Mouse (Mus musculus) retina, postnatal 1 day (tissue): ENCODE measurements at regions not wholly inside any gene's neighbourhood (a gene's known extent, or its start where the extent isn't known, plus 50 kb on each side); places are given as distances from the start of the nearest gene placed in this dataset.

ENCODE experiments used
- DNase-seq: peaks from one replicate; pipeline ENCODE4 v3.0.0-alpha.2; 2012

- no peak for DNase-seq
These were observed 156.3 kb downstream of the Grm4 start for GRCm38 (mm10) chr17:27364899-27365298.

- no peak for DNase-seq
These were observed 156.9 kb downstream of the Grm4 start for GRCm38 (mm10) chr17:27364338-27364737.

- no peak for DNase-seq
These were observed 157.3 kb downstream of the Grm4 start for GRCm38 (mm10) chr17:27363911-27364310.

DNA sequence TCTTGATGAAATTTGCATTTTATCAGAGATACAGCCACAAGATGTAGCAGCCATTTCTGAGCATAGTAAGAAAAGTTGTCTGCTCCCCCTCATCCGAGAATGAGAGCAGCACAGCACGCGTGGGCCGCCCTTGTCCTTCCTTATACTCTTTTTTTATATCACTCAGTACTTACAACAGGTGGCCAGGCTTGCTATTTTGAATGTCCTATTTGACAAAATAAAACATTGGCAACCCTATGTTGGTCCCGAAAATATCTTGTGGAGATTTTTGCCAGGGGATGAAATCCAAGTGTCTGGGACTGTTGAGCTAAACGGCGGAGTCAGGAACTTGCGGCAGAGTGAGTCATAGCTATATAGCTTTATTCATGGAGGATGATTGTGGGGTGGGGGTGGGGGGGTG lies 158.0 kb upstream of the Lemd2 start:
- DNase-seq, result no peak

DNA sequence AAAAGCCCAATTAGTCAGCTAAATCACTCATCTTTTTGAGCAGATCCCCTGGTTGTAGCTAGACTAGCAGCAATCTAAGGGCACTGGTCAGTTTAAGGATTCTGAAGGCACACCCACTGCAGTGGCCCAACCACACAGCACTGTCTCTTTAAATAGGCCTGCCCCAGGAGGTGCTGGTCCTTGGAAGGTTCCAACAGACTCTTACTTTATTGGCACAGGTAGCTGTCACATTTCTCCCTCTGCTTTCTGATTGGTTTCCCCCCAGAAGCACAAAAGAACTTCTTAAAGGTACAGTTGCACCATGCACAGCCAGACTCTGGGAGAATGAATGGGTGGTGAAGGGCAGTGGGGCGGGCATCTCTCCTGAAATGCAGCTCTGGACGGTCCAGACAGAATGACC lies 157.1 kb upstream of the Lemd2 start:
- peak; percentile 91 for DNase-seq

GRCm38 (mm10) chr17:27356862-27357261 lies 152.6 kb upstream of the Lemd2 start:
- no peak for DNase-seq

GRCm38 (mm10) chr17:27355717-27356116 lies 151.4 kb upstream of the Lemd2 start:
- peak; percentile 58 for DNase-seq

DNA sequence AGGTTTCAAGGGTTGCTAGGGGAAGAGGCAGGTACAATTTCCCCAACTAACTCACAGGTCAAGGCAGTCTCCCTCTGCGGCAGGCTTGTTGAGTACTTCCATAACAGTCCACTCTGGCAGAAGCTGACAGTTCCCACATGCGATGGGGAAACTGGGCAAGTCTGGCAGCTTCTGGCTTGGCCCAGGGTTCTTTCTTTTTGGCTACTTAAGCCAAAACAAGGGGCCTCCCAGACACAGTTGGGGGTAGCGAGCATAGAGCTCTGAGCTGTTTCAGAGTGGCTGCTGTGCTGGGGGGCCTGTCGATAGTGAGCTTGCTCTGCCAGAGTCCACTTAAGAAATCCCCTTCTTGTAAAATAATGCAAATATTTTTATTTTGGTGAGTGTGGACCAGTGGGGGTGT lies 150.8 kb upstream of the Lemd2 start:
- no peak for DNase-seq

DNA sequence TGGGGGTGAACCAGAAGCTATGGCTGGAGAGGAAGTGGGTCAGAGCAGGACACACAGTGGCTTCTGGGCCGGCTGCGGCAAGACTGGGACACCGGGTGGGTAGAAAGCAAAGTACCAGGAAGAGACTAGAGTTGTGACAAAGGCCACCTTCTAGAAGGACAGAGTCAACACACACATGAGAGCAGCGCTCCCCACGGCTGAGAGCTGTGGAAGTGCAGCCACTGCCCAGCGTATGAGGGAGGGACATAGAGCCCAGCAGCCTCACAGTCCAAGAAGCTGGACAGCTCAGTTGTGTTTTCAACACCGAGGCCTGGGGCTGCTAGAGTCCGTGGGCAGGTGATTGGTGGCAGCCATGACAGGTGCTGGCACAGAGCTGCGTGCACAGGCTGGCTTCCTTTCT lies 145.6 kb upstream of the Lemd2 start:
- DNase-seq, result no peak

- no peak for DNase-seq
These were observed 145.2 kb upstream of the Lemd2 start for GRCm38 (mm10) chr17:27349432-27349831.

DNA sequence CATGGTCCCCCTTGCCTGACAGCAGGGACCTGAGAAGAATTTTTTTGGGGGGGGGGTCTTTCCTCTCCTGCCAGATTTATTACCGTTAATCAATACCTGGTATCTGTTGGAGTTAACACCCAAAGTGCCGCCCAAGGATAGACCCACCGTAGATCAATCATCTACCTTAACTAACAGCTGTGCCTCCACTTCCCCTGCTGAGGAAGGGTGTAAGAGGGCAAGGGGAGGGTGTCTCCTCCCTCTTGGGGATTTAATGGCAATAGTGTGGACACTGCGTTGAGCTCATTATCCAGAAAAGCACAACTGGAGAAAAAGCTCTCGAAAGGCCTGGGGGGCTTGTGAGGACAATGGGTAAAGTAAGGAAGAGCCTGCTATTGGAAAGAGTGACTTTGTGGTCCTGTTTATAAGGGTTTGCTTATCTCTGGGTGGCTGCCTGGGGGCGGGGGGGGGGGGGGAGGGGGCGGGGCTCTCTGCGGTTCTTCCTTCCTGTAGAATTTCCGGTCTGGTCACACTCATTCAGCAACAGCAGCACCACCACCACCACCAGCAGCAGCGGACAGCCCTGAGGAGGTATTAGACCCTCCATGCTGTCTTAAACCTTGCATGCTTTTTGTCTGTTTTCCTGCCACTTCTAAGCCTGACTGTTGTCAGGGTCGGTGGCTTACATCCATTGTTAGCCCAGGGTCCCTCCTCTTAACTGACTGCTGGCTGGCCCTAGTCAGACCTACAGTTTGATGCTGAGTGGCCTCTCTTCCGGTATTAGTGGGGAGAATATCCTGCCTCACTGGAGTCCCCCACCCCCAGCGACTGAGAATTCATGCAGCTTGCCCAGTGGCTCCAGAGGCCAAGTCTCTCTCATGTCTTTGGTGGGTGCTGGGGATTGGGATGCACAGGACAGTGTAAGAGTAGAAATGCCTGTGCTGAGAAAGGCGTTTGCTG lies 138.0 kb upstream of the Lemd2 start:
- DNase-seq, result no peak

- no peak for DNase-seq
These were observed 135.6 kb upstream of the Lemd2 start for GRCm38 (mm10) chr17:27339823-27340222.

- peak; percentile 93 for DNase-seq
These were observed 135.0 kb upstream of the Lemd2 start for GRCm38 (mm10) chr17:27339261-27339660.

DNA sequence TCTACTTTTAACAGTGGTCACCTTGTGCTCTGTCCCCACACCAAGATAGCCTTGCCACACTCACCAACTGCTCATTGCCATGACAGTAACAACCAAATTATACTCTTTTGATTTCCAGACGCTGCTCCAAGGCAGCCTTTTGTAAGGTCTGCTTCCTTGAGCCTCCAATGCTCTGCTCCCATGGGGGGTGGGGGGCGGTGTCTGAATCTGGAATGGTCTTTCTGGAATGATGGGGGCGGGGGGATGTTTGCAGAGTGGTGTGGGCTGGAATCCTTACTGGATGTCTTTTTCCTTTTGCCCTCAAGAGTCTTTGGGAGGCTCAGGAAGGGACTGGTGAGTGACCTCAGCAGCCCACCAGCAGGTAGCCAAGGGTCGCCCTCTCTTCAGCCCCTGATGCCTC lies 131.4 kb upstream of the Lemd2 start:
- DNase-seq, result no peak

DNA sequence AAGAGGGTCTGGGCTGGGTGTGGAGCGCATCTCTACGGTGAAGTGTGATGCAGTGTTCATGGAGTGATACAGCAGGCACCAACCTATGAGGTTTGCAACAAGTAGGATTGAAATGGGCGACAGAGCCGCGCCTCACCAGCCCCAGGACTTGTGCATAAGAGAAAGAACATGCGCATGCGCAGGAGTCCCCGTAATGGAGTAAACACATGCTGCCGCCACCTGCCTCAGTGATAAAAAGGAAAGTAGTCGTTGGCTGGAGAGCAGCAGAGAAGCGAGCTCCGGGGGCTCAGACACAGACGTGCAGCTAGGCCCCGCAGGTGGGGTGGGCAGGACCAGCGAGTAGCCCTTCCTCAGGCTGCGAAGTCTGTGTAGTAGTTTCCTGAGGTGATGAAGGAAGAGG lies 129.3 kb upstream of the Lemd2 start:
- no peak for DNase-seq

- DNase-seq, result peak; percentile 60
These were observed 128.9 kb upstream of the Lemd2 start for GRCm38 (mm10) chr17:27333141-27333540.

GRCm38 (mm10) chr17:27332076-27332475 lies 127.8 kb upstream of the Lemd2 start:
- DNase-seq, result no peak

GRCm38 (mm10) chr17:27331630-27332029 lies 127.4 kb upstream of the Lemd2 start:
- no peak for DNase-seq

GRCm38 (mm10) chr17:27329791-27330190 lies 125.5 kb upstream of the Lemd2 start:
- DNase-seq, result peak; percentile 76

- DNase-seq, result no peak
These were observed 124.9 kb upstream of the Lemd2 start for GRCm38 (mm10) chr17:27329183-27329582.

DNA sequence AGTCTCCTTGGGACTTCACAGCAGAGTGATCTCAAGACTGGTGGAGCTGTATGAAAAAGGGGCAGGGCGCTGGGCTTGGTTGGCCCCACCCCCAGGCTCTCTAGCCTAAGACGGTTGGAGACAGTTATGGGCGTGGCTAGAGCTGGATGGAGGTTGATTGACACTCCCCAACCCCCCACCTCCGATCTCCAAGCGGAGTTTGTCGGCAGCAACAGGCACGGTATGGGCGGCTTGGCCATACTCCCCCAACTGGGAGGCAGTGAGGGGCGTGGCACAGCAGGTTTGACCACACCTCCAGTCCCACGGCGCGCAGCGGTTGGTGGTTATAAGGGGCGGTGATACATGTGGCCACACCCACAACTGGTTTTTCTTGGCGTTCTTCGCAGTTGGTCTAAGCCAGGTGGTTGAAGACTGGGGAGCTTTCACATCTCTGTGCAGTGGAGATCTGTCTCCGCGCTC lies 120.8 kb upstream of the Lemd2 start:
- DNase-seq, result peak; percentile 94

DNA sequence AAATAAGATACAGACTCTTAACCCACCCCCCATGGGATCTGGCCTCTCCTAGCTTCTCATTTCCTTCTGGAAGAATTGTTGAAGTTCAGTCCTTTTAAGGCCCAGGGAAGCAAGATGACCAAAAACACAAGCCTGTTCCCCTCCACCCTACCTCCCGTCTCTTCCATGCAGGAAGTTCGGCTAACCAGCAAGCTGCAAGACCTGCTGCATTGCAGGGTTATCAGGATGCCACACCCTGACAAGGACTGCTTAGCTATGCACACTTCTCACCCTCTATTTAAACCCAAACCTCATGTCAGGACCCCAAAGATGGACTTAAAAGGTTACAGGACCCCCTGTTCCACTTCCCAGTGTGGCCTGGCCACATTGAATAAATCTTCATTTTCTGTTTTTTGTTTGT lies 119.2 kb upstream of the Lemd2 start:
- no peak for DNase-seq

GRCm38 (mm10) chr17:27322891-27323509 lies 118.7 kb upstream of the Lemd2 start:
- DNase-seq, result no peak

- no peak for DNase-seq
These were observed 114.9 kb upstream of the Lemd2 start for GRCm38 (mm10) chr17:27318969-27319695.
